ENCODE assay signal across 27 mouse cellular contexts in the genomic region with DNA sequence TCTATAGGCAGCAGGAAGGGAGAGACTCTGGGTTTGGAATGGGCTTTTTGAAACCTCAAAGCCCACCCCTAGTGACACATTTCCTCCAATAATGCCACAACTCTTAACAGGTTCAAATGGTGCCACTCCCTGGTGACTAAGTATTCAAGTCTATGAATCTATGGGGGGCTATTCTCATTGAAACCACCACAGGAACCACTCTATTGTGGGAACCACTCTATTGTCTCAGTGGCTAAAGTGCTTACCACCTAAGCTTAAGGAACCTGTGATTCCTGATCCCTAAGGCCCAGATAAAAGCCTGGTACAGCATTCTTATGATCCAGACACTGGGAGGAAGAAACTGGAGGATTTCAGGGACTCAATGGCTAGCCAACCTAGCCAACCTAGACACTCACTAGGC.
"Had no signal": no experiment of that assay in that cellular context is flagged by ENCODE, and none has a peak within 500 bp of the region (broad histone marks: within the 10 kb centered on the region; RNA-seq: fewer than 3 reads in every experiment).

No protein-coding gene starts in this region.

- H3K9me3 ChIP-seq: limb, embryonic 10.5 days; limb, embryonic 12.5 days; limb, embryonic 13.5 days; limb, embryonic 15.5 days; liver, embryonic 12.5 days; liver, embryonic 13.5 days; liver, embryonic 15.5 days; lung, embryonic 15.5 days; megakaryocyte, embryonic 14.5 days; midbrain, embryonic 10.5 days; midbrain, embryonic 12.5 days; midbrain, embryonic 13.5 days; midbrain, embryonic 15.5 days had no signal

- H3K27ac ChIP-seq: limb, embryonic 10.5 days; limb, embryonic 12.5 days; limb, embryonic 13.5 days; limb, embryonic 15.5 days; liver, embryonic 12.5 days; liver, embryonic 13.5 days; liver, embryonic 14.5 days; liver, embryonic 15.5 days; lung, embryonic 15.5 days; macrophage; midbrain, embryonic 10.5 days; midbrain, embryonic 12.5 days; midbrain, embryonic 13.5 days; midbrain, embryonic 15.5 days had no signal

- H3K4me1 ChIP-seq: limb, embryonic 12.5 days; limb, embryonic 13.5 days; limb, embryonic 15.5 days; liver, embryonic 12.5 days; liver, embryonic 13.5 days; liver, embryonic 15.5 days; lung, embryonic 15.5 days; midbrain, embryonic 10.5 days; midbrain, embryonic 12.5 days; midbrain, embryonic 13.5 days; midbrain, embryonic 15.5 days had no signal

- DNase-seq: left cerebral cortex, postnatal 4 days; liver; liver, embryonic 13.5 days; liver, postnatal 0 days; lung, adult 18-20 months; lung, adult 2 months; lung, embryonic 14.5 days; lung, postnatal 10 days; lung, postnatal 14 days; lung, postnatal 36 days; lung, postnatal 4 days; midbrain, embryonic 14.5 days had no signal

- H3K36me3 ChIP-seq: limb, embryonic 10.5 days; limb, embryonic 12.5 days; limb, embryonic 13.5 days; limb, embryonic 15.5 days; liver, embryonic 12.5 days; liver, embryonic 13.5 days; liver, embryonic 15.5 days; lung, embryonic 15.5 days; midbrain, embryonic 10.5 days; midbrain, embryonic 12.5 days; midbrain, embryonic 13.5 days; midbrain, embryonic 15.5 days had no signal

- H3K9ac ChIP-seq: limb, embryonic 12.5 days; limb, embryonic 13.5 days; limb, embryonic 15.5 days; liver, embryonic 12.5 days; liver, embryonic 13.5 days; liver, embryonic 14.5 days; liver, embryonic 15.5 days; liver, postnatal 0 days; lung, embryonic 14.5 days; lung, embryonic 15.5 days; midbrain, embryonic 12.5 days; midbrain, embryonic 13.5 days; midbrain, embryonic 15.5 days had no signal

- H3K4me3 ChIP-seq: limb, embryonic 10.5 days; limb, embryonic 12.5 days; limb, embryonic 13.5 days; limb, embryonic 15.5 days; liver, embryonic 12.5 days; liver, embryonic 13.5 days; liver, embryonic 15.5 days; lung, embryonic 15.5 days; megakaryocyte, embryonic 14.5 days; midbrain, embryonic 10.5 days; midbrain, embryonic 12.5 days; midbrain, embryonic 13.5 days; midbrain, embryonic 15.5 days; myocyte had no signal
